Comparison of ENCODE assay signal across 1 mouse cellular context in genomic region chr4:106600770-106601169, GRCm38 (mm10).
TF ChIP-seq lines count a peak whose summit lies in the region.

No protein-coding gene starts in this region.

TF ChIP-seq in CH12.LX, 34 proteins besides CTCF, POLR2A, EP300 and RAD21 (continued from another document):
- peak; percentile 53; the same call in 1 of the 2 replicates for TF ChIP-seq ETS1 (conservative IDR thresholded peaks at IDR 0.05; ENCODE audit: low read depth, low read length)
- TF ChIP-seq BHLHE40 (IDR thresholded peaks at IDR 0.05; ENCODE audit: low read depth, low read length) = peak; percentile 19; the same call in 1 of the 2 replicates
- peak; percentile 55; the same call in 1 of the 2 replicates for TF ChIP-seq JUN (IDR thresholded peaks at IDR 0.05; ENCODE audit: insufficient read depth, low read depth, low read length)
TF ChIP-seq in CH12.LX: peak in this region for 6.
